Mouse (Mus musculus) C2C12 (cell line): Measurements from ENCODE around the gene Nepn.

Experiments
- CTCF ChIP-seq: IDR thresholded peaks from one replicate; pipeline ENCODE4 v1.5.1; 2011; ENCODE audit not compliant: control insufficient read depth, insufficient read depth, insufficient read length
- MYOD1 ChIP-seq: IDR thresholded peaks from one replicate; pipeline ENCODE4 v1.6.1; 2011; ENCODE audit warnings: low read depth; ENCODE audit not compliant: control insufficient read depth, insufficient read length
- MYOG ChIP-seq: IDR thresholded peaks from one replicate; pipeline ENCODE4 v1.6.1; 2011; ENCODE audit not compliant: control insufficient read depth, insufficient read length; ENCODE audit errors: extremely low read depth
- USF1 ChIP-seq: IDR thresholded peaks from one replicate; pipeline ENCODE4 v1.6.1; 2011; ENCODE audit warnings: low read depth, mild to moderate bottlenecking, control low read depth, moderate library complexity

GRCm38 (mm10) chr10:52384823-52385610 is 3.8 kb upstream of the Nepn start:
- peak; percentile 82 for TF ChIP-seq CTCF
- no peak for TF ChIP-seq USF1
- no peak for TF ChIP-seq MYOG
- TF ChIP-seq MYOD1, result no peak
